Mouse (Mus musculus) heart, embryonic 11.5 days (tissue): ENCODE measurements around the gene Capn12. TPM values are rescaled to one million over a fixed set of nuclear protein-coding genes. Genes with fewer than 3 reads are reported as not detected.
"Not testable (repeated sequence)": the region's sequence is repeated elsewhere in the genome, so short reads cannot be mapped to it uniquely, and the experiment has no call there.

ENCODE experiments used
- ATAC-seq: fragments of 200-750 bp; cut with Nextera tagmentation; replicated peaks from 2 replicates; pipeline ENCODE4 v1.8.0; 2017; ENCODE audit warnings: moderate library complexity; ENCODE audit not compliant: insufficient number of reproducible peaks, low FRiP score, low TSS enrichment
- H3K27ac ChIP-seq: fragments of 300-500 bp; sonication (generic); 2 replicates; pipeline ENCODE4 v1.5.1; 2014; ENCODE audit warnings: mild to moderate bottlenecking, low read depth, low read length
- H3K27me3 ChIP-seq: fragments of 300-500 bp; sonication (generic); 2 replicates; pipeline ENCODE4 v1.6.1; 2014; ENCODE audit warnings: mild to moderate bottlenecking, low read length, mixed read lengths; ENCODE audit not compliant: control insufficient read depth, insufficient read depth
- H3K36me3 ChIP-seq: fragments of 300-500 bp; sonication (generic); 2 replicates; pipeline ENCODE4 v1.6.1; 2014; ENCODE audit warnings: mild to moderate bottlenecking, low read length, moderate library complexity, mixed read lengths; ENCODE audit not compliant: control insufficient read depth, insufficient read depth
- H3K4me1 ChIP-seq: fragments of 300-500 bp; sonication (generic); 2 replicates; pipeline ENCODE4 v1.6.1; 2014; ENCODE audit warnings: low read length; ENCODE audit not compliant: control insufficient read depth, insufficient read depth
- H3K4me2 ChIP-seq: fragments of 300-500 bp; sonication (generic); 2 replicates; pipeline ENCODE4 v1.6.1; 2014; ENCODE audit warnings: mild to moderate bottlenecking, moderate library complexity
- H3K4me3 ChIP-seq: fragments of 300-500 bp; sonication (generic); 2 replicates; pipeline ENCODE4 v1.5.1; 2014; ENCODE audit warnings: low read depth, low read length
- H3K9ac ChIP-seq: fragments of 300-500 bp; sonication (generic); 2 replicates; pipeline ENCODE4 v1.6.1; 2014; ENCODE audit warnings: mild to moderate bottlenecking, low read depth, low read length, moderate library complexity
- H3K9me3 ChIP-seq: fragments of 300-500 bp; sonication (generic); replicated peaks from 2 replicates; pipeline ENCODE4 v1.6.1; 2016; ENCODE audit warnings: low read length; ENCODE audit not compliant: control insufficient read depth
- WGBS: fragments of 180-500 bp; shearing (Covaris S2); extraction: QIAGEN DNeasy Blood & Tissue Kit; methylation state at CpG from one replicate; pipeline ENCODE4 v1.1.7; 2014; ENCODE audit not compliant: insufficient replicate concordance; 5-methylcytosine and 5-hydroxymethylcytosine counted together
- polyA plus RNA-seq: library from polyadenylated mRNA; unstranded; fragments of >200 nt; fragmentation: Nextera tagmentation; extraction: Ambion mirVana; gene quantifications from 2 replicates; pipeline ENCODE4 v1.2.1, GENCODE M21; 2014

The Capn12 gene
- polyA plus RNA-seq, 1 experiment from 2014 or later = 0.70 TPM

DNA sequence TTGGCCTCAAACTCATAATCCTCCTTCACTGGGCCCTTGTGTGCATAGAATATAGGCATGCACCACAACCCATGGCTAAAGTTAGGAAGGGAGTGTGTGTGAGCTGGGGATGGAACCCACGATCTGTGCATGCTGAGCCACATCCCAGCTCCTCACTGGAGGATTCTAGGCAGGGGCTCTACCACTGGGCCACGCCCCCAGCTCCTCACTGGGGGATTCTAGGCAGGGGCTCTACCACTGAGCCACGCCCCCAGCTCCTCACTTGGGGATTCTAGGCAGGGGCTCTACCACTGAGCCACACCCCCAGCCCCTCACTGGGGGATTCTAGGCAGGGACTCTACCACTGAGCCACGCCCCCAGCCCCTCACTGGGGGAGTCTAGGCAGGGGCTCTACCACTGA is 2.5 kb downstream of the Capn12 start:
- H3K27ac ChIP-seq, H3K4me1 ChIP-seq, H3K9me3 ChIP-seq, H3K36me3 ChIP-seq, H3K9ac ChIP-seq, H3K4me3 ChIP-seq, ATAC-seq, H3K4me2 ChIP-seq: not testable (repeated sequence)
- WGBS = 86% methylated on average over 3 of the region's 4 CpGs
- peaks cover 14% of the 10 kb centered on the region for H3K27me3 ChIP-seq

DNA sequence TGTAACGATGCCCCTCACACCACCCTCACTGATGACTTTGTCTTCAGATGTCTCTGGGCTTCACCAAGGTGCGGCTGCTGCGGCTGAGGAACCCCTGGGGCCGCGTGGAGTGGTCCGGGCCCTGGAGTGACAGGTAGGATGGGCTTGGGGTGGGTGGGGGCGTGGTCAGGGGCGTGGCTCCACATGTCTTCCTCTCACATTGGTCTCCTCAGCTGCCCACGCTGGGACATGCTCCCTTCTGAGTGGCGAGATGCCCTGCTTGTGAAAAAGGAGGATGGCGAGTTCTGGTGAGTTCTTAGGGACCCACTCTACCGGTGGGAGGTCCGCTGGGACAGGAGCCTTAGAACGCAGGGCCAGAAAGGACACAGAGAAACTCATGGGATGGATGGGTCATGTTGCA is 5.3 kb downstream of the Capn12 start:
- no peak overlapping the region for H3K4me2 ChIP-seq
- no peaks in the 10 kb centered on the region for H3K9me3 ChIP-seq
- WGBS = 15% methylated on average over 14 of the region's 14 CpGs
- no peak overlapping the region for H3K27ac ChIP-seq
- no peak overlapping the region for H3K9ac ChIP-seq
- H3K27me3 ChIP-seq = peaks cover 18% of the 10 kb centered on the region
- H3K36me3 ChIP-seq = peaks cover 3% of the 10 kb centered on the region; the same call in 1 of the 2 replicates
- peaks cover 17% of the 10 kb centered on the region for H3K4me1 ChIP-seq
- H3K4me3 ChIP-seq = no peak overlapping the region
- no peak for ATAC-seq

DNA sequence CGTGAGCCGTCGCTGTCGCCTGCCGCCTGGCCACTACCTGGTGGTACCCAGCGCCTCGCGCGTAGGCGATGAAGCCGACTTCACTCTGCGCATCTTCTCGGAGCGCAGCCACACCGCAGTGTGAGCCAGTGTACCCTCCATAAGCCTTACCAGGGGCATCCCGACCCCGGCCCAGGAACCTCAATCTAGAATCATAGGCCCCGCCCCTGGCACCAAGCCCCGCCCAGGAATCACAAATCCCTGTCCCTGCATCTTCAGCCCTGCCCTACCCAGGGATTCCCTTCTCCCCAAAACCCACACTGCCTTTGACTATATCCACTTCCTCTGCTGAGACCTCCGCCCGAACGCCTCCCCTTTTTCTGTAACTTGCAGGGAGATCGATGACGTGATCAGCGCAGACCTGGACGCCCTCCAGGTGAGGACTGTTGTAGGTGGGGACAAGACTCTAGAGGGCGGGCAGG is 7.5 kb downstream of the Capn12 start:
- no peaks in the 10 kb centered on the region for H3K9me3 ChIP-seq
- peaks cover 19% of the 10 kb centered on the region for H3K36me3 ChIP-seq
- peak overlapping the region; percentile 4 for H3K9ac ChIP-seq
- H3K4me1 ChIP-seq = peaks cover 17% of the 10 kb centered on the region
- peaks cover 18% of the 10 kb centered on the region for H3K27me3 ChIP-seq
- H3K4me3 ChIP-seq = peak overlapping the region; percentile 27
- no peak overlapping the region for H3K27ac ChIP-seq
- whole genome bisulfite sequencing = 4% methylated on average over 27 of the region's 27 CpGs
- ATAC-seq = 0 out of 2 replicates have a peak, but pooled peaks have one; percentile 5
- H3K4me2 ChIP-seq = peak overlapping the region; percentile 63

DNA sequence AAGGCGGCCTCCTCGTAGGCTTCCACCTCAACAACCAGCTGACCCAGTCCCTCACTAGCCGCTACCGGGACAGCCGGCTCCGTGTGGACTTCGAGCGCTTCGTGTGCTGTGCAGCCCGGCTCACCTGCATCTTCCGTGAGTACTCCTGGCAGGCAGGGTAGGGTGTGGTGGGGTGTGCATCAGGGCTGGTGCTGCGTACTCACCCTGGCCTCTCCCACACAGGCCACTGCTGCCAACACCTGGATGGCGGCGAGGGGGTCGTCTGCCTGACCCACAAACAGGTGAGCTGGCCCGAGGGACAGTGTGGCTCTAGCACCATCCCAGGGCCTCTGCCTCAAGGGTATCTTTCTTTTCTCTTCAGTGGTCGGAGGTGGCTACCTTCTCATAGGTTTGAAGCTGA is 11.4 kb downstream of the Capn12 start:
- peaks cover 48% of the 10 kb centered on the region for H3K36me3 ChIP-seq
- peaks cover 14% of the 10 kb centered on the region for H3K27me3 ChIP-seq
- H3K9ac ChIP-seq = no peak overlapping the region
- no peaks in the 10 kb centered on the region for H3K9me3 ChIP-seq
- H3K27ac ChIP-seq = no peak overlapping the region
- WGBS = 93% methylated on average over 17 of the region's 17 CpGs
- H3K4me2 ChIP-seq = no peak overlapping the region
- no peak for ATAC-seq
- no peak overlapping the region for H3K4me3 ChIP-seq
- peaks cover 44% of the 10 kb centered on the region for H3K4me1 ChIP-seq

DNA sequence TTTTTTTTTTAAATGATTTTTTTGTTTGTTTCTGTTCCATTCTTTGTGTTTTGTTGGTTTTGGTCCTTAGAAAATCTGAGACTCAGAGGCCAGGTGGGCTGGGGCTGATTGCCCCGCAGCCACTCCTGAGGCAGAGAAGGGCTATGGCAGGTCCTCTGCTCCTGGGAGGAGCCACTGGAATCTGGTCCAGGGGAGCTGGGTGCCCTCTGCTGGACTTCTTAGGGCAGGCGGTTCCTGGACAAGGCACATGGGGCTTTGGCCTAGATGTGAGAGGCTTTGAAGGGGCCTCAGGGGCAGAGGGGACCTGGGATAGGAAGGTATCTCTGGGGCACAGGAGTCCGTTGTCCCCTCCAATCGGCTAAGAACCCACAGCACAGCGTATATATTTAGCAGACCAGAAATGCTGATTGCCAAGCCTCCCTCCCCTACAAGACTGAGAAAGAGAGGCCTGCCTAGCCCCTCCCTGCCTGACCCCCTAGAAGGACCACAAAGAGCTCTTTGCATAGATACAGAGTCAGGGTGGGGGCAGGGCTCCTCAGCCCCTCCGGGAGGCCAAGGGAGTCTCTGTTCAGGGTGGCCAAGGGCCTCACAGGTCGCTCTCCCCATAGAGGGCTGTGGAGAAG is 12.5 kb downstream of the Capn12 start:
- 28% methylated on average over 7 of the region's 7 CpGs for WGBS
- Histone ChIP-seq H3K9me3 (no peaks in the 10 kb centered on the region), H3K27me3 (peaks cover 4% of the 10 kb centered on the region; the same call in 1 of the 2 replicates), H3K4me1 (peaks cover 37% of the 10 kb centered on the region), H3K4me2 (no peak overlapping the region), H3K36me3 (peaks cover 59% of the 10 kb centered on the region), H3K9ac (no peak overlapping the region), H3K27ac (peak overlapping the region; percentile 90; the same call in 1 of the 2 replicates), H3K4me3 (no peak overlapping the region)
- ATAC-seq = no peak

DNA sequence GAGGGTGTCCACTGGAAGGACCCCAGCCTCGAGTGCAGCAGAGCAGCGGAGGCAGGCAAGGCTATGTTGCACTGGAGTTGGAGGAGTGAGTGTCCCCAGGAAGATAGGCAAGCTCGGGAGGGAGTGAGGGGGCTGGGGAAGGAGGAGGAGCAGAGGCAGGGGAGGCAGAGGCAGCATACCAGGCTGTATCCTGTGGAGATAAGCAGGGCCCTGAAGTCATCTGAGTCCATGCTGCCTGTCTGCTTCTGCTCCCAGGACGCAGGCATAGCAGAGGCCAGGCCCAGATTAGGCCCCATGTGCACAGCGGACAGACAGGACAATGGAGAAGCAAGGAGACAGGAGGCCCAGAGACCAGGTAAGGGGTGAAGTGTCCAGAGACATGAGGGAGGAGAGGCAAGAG is 13.7 kb downstream of the Capn12 start:
- H3K4me3 ChIP-seq = peak overlapping the region; percentile 12
- H3K4me2 ChIP-seq = peak overlapping the region; percentile 52

DNA sequence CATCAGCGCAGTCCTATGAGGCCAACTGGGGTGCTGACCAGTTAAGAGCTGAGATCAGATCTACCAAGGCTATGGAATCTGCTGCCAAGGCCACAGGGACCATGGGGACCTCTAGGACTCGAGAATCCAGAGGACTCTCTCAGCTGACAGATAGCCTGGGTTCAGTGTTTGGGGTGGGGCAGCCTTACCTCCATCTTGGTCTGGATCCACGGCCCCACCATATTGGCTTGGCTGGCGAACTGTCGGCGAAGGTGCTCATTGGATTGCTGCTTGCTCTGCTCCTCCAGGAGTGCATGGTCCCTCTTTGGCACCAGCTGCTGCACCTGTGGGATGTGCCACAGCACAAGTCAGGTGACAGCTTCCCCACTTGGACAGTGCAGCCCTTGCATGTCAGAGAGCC is 16.4 kb downstream of the Capn12 start:
- no peak for ATAC-seq
- H3K9me3 ChIP-seq = no peaks in the 10 kb centered on the region; the same call in 1 of the 2 replicates
- H3K9ac ChIP-seq = no peak overlapping the region
- H3K27me3 ChIP-seq = no peaks in the 10 kb centered on the region
- no peak overlapping the region for H3K4me3 ChIP-seq
- 93% methylated on average over 6 of the region's 6 CpGs for WGBS
- H3K4me1 ChIP-seq = peaks cover 39% of the 10 kb centered on the region
- H3K27ac ChIP-seq = no peak overlapping the region
- H3K36me3 ChIP-seq = peaks cover 80% of the 10 kb centered on the region
- H3K4me2 ChIP-seq = no peak overlapping the region

More for the DNA sequence above, 13.7 kb downstream of the Capn12 start:
- Histone ChIP-seq H3K27me3 (no peaks in the 10 kb centered on the region), H3K9ac (peak overlapping the region; percentile 69), H3K27ac (peak overlapping the region; percentile 90), H3K36me3 (peaks cover 69% of the 10 kb centered on the region), H3K4me1 (peaks cover 27% of the 10 kb centered on the region), H3K9me3 (no peaks in the 10 kb centered on the region)
- peak; percentile 74 for ATAC-seq
- 12% methylated on average over 5 of the region's 5 CpGs for WGBS

DNA sequence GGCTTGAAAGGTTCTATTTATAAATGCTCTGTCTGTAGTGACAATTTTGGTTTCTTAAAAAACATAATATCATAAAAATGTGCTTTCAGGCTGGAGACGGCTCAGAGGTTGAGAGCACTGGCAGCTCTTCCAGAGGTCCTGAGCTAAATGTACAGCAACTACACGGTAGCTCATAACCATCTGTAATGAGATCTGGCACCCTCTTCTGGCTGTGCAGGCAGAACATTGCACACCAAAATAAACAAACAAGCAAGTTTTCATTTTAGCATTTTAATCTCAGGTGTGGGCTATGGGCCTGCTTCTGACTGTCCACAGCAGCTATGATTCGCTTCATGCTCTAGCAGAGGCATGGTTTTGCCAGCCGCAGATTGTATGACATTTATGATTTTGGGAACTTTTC is 18.8 kb downstream of the Capn12 start:
- Histone ChIP-seq H3K27ac (no peak overlapping the region), H3K36me3 (peaks cover 91% of the 10 kb centered on the region), H3K4me3 (no peak overlapping the region), H3K4me1 (peaks cover 44% of the 10 kb centered on the region), H3K27me3 (no peaks in the 10 kb centered on the region), H3K9ac (no peak overlapping the region), H3K4me2 (no peak overlapping the region), H3K9me3 (no peaks in the 10 kb centered on the region; the same call in 1 of the 2 replicates)
- ATAC-seq = no peak
- 90% methylated on average over 4 of the region's 4 CpGs for WGBS
